Mouse (Mus musculus) kidney, postnatal 0 days (tissue): ENCODE measurements at regions not wholly inside any gene's neighbourhood (a gene's known extent, or its start where the extent isn't known, plus 50 kb on each side); places are given as distances from the start of the nearest gene placed in this dataset.

Experiments used
- ATAC-seq: fragments of 200-750 bp; cut with Nextera tagmentation; replicated peaks from 2 replicates; pipeline ENCODE4 v1.8.0; 2017; ENCODE audit warnings: low read depth, moderate number of reproducible peaks, moderate TSS enrichment, moderate library complexity; ENCODE audit not compliant: low FRiP score
- DNase-seq: peaks from one replicate; pipeline ENCODE4 v3.0.0-alpha.2; 2016; ENCODE audit warnings: low spot score
- H3K27ac ChIP-seq: fragments of 300-500 bp; sonication (generic); 2 replicates; pipeline ENCODE4 v1.5.1; 2014; ENCODE audit warnings: mild to moderate bottlenecking
- H3K27me3 ChIP-seq: fragments of 300-500 bp; sonication (generic); 2 replicates; pipeline ENCODE4 v1.6.1; 2014; ENCODE audit warnings: low read length, mixed read lengths; ENCODE audit not compliant: insufficient read depth
- H3K36me3 ChIP-seq: fragments of 300-500 bp; sonication (generic); 2 replicates; pipeline ENCODE4 v1.6.1; 2014; ENCODE audit warnings: low read length, mixed read lengths; ENCODE audit not compliant: insufficient read depth
- H3K4me1 ChIP-seq: fragments of 300-500 bp; sonication (generic); replicated peaks from 2 replicates; pipeline ENCODE4 v1.6.1; 2014; ENCODE audit warnings: antibody characterized with exemption, low read length, mixed read lengths; ENCODE audit not compliant: insufficient read depth
- H3K4me2 ChIP-seq: fragments of 300-500 bp; sonication (generic); 2 replicates; pipeline ENCODE4 v1.6.1; 2014; ENCODE audit warnings: mild to moderate bottlenecking, low read length, moderate library complexity, mixed read lengths
- H3K4me3 ChIP-seq: fragments of 300-500 bp; sonication (generic); replicated peaks from 2 replicates; pipeline ENCODE4 v1.5.1; 2014; ENCODE audit warnings: low read depth, low read length
- H3K9ac ChIP-seq: fragments of 300-500 bp; sonication (generic); 2 replicates; pipeline ENCODE4 v1.6.1; 2014; ENCODE audit warnings: low read depth, low read length
- H3K9me3 ChIP-seq: fragments of 300-500 bp; sonication (generic); replicated peaks from 2 replicates; pipeline ENCODE4 v1.6.1; 2016; ENCODE audit warnings: low read length, inconsistent platforms, mixed read lengths
- CTCF ChIP-seq: IDR thresholded peaks from 2 replicates; pipeline ENCODE4 v1.5.1; 2016; ENCODE audit warnings: antibody characterized with exemption, low read depth, mild to moderate bottlenecking, moderate library complexity
- WGBS: fragments of 180-500 bp; shearing (Covaris S2); extraction: QIAGEN DNeasy Blood & Tissue Kit; methylation state at CpG from one replicate; pipeline ENCODE4 v1.1.7; 2014; 5-methylcytosine and 5-hydroxymethylcytosine counted together

- no peaks in the 10 kb centered on the region for H3K4me1 ChIP-seq
- no peak overlapping the region for H3K27ac ChIP-seq
- no peak for TF ChIP-seq CTCF
- DNase-seq (no peak), ATAC-seq (no peak)
- no peak overlapping the region for H3K4me2 ChIP-seq
- H3K4me3 ChIP-seq = no peak overlapping the region
- 83% methylated on average over 2 of the region's 2 CpGs for WGBS
- no peaks in the 10 kb centered on the region for H3K27me3 ChIP-seq
- H3K36me3 ChIP-seq = no peaks in the 10 kb centered on the region
- H3K9me3 ChIP-seq = no peaks in the 10 kb centered on the region
- no peak overlapping the region for H3K9ac ChIP-seq
Observed at GRCm38 (mm10) chr4:81898661-81899060, 456.0 kb upstream of the Mpdz start.

- no peak for ATAC-seq
- DNase-seq = peak; percentile 6
- TF ChIP-seq CTCF = no peak
Observed at GRCm38 (mm10) chr4:81897451-81897850, 454.8 kb upstream of the Mpdz start.

GRCm38 (mm10) chr4:81868941-81869340, 426.3 kb upstream of the Mpdz start:
- no peak for ATAC-seq

More at GRCm38 (mm10) chr4:81897451-81897850, 454.8 kb upstream of the Mpdz start:
- Histone ChIP-seq H3K27ac (no peak overlapping the region), H3K4me2 (no peak overlapping the region), H3K36me3 (no peaks in the 10 kb centered on the region), H3K27me3 (no peaks in the 10 kb centered on the region), H3K9ac (no peak overlapping the region), H3K9me3 (no peaks in the 10 kb centered on the region), H3K4me1 (no peaks in the 10 kb centered on the region), H3K4me3 (no peak overlapping the region)
- WGBS = 69% methylated on average over 5 of the region's 5 CpGs

GRCm38 (mm10) chr4:81841642-81842494, 399.3 kb upstream of the Mpdz start:
- DNase-seq (peak; percentile 74), ATAC-seq (no peak)
- 20% methylated on average over 4 of the region's 4 CpGs for WGBS
- Histone ChIP-seq H3K4me1 (no peaks in the 10 kb centered on the region), H3K9ac (no peak overlapping the region), H3K9me3 (no peaks in the 10 kb centered on the region), H3K4me3 (no peak overlapping the region), H3K27ac (no peak overlapping the region), H3K4me2 (no peak overlapping the region), H3K36me3 (no peaks in the 10 kb centered on the region), H3K27me3 (no peaks in the 10 kb centered on the region)
- TF ChIP-seq CTCF = no peak

More at GRCm38 (mm10) chr4:81868941-81869340, 426.3 kb upstream of the Mpdz start:
- no peak for TF ChIP-seq CTCF
- 92% methylated on average over 2 of the region's 2 CpGs for WGBS
- H3K9me3 ChIP-seq = no peaks in the 10 kb centered on the region
- no peak overlapping the region for H3K27ac ChIP-seq
- no peaks in the 10 kb centered on the region for H3K36me3 ChIP-seq
- no peak overlapping the region for H3K4me3 ChIP-seq
- no peak overlapping the region for H3K9ac ChIP-seq
- DNase-seq = no peak
- no peaks in the 10 kb centered on the region for H3K27me3 ChIP-seq
- no peaks in the 10 kb centered on the region for H3K4me1 ChIP-seq
- no peak overlapping the region for H3K4me2 ChIP-seq

GRCm38 (mm10) chr4:81829972-81830371, 387.4 kb upstream of the Mpdz start:
- H3K9ac ChIP-seq = no peak overlapping the region
- H3K27me3 ChIP-seq = no peaks in the 10 kb centered on the region
- no peak for TF ChIP-seq CTCF
- no peaks in the 10 kb centered on the region for H3K9me3 ChIP-seq
- ATAC-seq (no peak), DNase-seq (peak; percentile 33)
- no peaks in the 10 kb centered on the region for H3K36me3 ChIP-seq
- H3K4me2 ChIP-seq = no peak overlapping the region
- WGBS = 55% methylated on average over 3 of the region's 3 CpGs
- no peak overlapping the region for H3K27ac ChIP-seq
- no peaks in the 10 kb centered on the region for H3K4me1 ChIP-seq
- no peak overlapping the region for H3K4me3 ChIP-seq

- Histone ChIP-seq H3K4me1 (no peaks in the 10 kb centered on the region), H3K27ac (no peak overlapping the region), H3K9me3 (no peaks in the 10 kb centered on the region), H3K27me3 (no peaks in the 10 kb centered on the region), H3K36me3 (no peaks in the 10 kb centered on the region), H3K4me2 (no peak overlapping the region), H3K4me3 (no peak overlapping the region), H3K9ac (no peak overlapping the region)
- no peak for ATAC-seq
- TF ChIP-seq CTCF = no peak
- WGBS = 87% methylated on average over 4 of the region's 4 CpGs
- no peak for DNase-seq
Observed at GRCm38 (mm10) chr4:81827453-81827852, 384.8 kb upstream of the Mpdz start.
